Mouse (Mus musculus) left cerebral cortex, postnatal 10 days (tissue): ENCODE data around the gene Olfr63. TPM values are rescaled to one million over a fixed set of nuclear protein-coding genes. Genes with fewer than 3 reads are reported as not detected.
"Not testable (repeated sequence)": the region's sequence is repeated elsewhere in the genome, so short reads cannot be mapped to it uniquely, and the experiment has no call there.

ENCODE experiments used
- DNase-seq, 2 experiments: peaks; one replicate each; pipeline ENCODE4 v3.0.0; 2021 to 2022; ENCODE audit warnings: low spot score in 2 of 2, mixed read lengths in 1 of 2; ENCODE audit errors: extremely low spot score in 1 of 2
- intact Hi-C: fragments of 180-260 bp; cut with DNase I; formaldehyde crosslinking; loops from one replicate; pipeline ENCODE4 v1.15.1; 2025
- total RNA-seq, 2 experiments: library from RNA; stranded (reverse); gene quantifications; 2 replicates each; pipeline ENCODE4 v1.2.3; 2021

Olfr63 gene
- not detected for total RNA-seq

DNA sequence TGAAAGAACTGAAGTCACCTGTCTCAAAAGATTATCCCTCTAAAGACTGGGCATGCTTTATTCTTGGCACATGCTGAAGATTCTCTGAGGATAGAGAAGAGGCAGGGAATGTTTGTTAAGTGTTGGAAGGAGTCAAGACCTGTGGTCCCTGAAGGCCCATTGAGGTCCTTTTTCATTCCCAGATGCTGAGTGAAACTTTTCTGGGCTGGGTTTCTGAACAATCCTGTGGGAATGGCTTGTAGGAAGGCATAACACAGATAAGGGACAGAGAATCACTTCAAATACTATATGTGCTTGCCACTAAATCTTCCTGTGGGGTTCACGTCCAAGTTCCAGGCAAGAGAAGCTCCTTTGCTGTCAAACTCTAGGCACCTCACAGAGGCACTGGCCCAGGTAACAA lies at the start of gene Olfr63:
Olfr63 (plus strand) TSS at position 301 of the 400 bp plus-strand sequence.
- intact Hi-C loops, result no loop called here
- no peak for DNase-seq

DNA sequence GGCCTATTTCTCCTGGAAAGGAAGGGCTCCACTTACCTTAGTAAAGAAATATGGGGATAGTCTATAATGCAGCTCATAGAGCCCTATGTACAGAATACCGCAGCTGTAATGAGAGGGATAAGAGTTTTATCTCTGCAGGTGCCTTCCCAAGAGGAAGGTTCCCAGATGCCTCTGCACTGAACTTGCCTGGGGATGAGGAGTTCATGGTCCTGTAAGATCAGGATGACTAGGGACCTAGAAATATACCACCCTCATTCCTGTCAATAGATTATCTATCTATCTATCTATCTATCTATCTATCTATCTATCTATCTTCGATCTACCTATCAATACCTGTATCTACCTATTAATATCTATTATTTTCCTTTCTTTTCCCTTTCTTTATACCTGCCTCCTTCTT lies 42.9 kb upstream of the Olfr63 start, which contains the start of gene Olfr1564:
Olfr1564 (minus strand) TSS at position 101 of the 400 bp plus-strand sequence.
- DNase-seq, result no peak
- intact Hi-C loops, result no loop called here

DNA sequence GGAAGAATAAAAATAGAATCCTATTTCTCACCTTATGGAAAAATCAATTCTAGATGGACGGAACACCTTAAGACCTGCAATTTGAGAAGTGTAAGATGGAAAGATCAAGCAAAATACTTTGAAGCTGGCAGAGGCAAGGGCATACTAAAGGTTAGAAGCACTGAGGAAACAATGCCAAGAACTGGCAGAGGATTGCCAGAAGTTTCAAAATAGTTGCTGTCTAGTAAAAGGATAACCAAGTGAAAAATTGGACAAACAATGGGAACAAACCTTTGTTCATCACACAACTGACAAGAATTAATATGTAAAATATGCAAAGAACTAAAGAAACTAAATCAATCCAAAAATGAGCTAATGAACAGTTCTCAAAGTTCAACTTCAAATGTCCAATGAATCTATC lies 27.8 kb upstream of the Olfr63 start:
- intact Hi-C loops, DNase-seq: not testable (repeated sequence)

DNA sequence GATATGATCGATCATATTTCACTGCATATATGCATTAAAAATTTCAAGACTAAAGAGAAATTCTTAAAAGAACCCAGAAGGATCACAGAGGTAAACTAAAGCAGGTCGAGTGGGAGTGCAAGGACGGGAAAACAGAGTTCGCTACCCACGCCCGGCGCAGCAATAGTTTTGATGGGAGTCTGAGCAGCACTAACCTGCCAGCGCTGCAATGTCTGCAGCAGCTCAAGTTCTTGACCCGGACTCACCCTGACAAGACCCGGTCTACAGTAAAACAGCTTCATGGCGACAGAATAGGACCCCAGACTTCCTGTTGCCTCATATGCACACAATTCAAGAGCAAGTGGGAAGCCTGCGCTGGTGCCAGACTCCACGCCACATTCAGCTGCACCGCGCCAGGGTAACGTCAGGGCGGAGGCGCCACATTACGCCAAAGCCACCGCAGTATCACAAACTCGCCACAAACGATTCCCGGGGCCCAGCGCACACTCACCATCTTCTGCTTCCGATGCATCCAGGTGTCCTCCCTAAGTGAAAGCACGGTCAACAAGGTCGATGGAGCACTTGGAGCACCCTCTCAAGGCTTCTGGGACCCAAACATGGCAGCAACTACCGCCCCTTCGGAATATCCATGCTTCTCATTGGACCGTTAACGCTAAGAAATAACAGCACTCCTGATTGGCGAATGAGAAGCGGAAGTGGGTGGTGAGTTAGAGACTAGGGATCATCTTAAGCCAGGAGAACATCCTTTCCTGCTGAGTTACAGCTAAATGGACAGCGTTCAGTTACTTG lies 9.8 kb upstream of the Olfr63 start, which contains the start of gene Zfp955a:
Zfp955a (minus strand) TSS at position 616 of the 789 bp plus-strand sequence.
- DNase-seq, intact Hi-C loops: not testable (repeated sequence)

DNA sequence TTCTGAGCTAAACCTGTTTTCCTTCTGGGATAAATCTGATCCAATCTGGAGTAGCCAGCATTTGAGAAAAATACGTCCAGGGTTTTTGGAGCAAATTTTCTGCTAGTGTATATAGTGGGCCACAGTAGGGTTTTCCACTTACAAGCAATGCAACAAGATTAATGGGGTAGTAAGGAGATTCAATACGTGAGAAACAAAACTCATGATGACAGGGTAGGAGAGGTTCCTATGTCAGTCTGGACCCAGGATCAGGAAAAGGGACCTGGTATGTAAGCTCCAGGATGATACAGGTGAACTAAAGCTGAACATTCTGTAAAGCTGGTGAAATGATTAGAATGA lies 9.2 kb upstream of the Olfr63 start:
- DNase-seq, intact Hi-C loops: not testable (repeated sequence)

DNA sequence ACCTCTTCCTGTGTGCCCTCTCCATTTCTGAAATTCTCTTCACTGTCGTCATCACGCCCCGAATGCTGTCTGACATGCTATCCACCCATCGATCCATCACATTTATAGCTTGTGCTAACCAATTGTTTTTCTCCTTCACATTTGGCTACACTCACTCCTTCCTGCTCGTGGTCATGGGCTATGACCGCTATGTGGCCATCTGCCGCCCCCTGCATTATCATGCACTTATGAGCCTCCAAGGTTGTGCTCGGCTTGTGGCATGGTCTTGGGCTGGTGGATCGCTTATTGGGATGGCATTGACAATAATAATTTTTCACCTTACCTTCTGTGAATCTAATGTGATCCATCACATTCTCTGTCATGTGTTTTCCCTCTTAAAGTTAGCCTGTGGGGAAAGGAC lies 4.4 kb downstream of the Olfr63 start:
- no peak for DNase-seq
- intact Hi-C loops, result no loop called here

DNA sequence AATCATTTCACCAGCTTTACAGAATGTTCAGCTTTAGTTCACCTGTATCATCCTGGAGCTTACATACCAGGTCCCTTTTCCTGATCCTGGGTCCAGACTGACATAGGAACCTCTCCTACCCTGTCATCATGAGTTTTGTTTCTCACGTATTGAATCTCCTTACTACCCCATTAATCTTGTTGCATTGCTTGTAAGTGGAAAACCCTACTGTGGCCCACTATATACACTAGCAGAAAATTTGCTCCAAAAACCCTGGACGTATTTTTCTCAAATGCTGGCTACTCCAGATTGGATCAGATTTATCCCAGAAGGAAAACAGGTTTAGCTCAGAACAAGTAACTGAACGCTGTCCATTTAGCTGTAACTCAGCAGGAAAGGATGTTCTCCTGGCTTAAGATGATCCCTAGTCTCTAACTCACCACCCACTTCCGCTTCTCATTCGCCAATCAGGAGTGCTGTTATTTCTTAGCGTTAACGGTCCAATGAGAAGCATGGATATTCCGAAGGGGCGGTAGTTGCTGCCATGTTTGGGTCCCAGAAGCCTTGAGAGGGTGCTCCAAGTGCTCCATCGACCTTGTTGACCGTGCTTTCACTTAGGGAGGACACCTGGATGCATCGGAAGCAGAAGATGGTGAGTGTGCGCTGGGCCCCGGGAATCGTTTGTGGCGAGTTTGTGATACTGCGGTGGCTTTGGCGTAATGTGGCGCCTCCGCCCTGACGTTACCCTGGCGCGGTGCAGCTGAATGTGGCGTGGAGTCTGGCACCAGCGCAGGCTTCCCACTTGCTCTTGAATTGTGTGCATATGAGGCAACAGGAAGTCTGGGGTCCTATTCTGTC lies 24.8 kb downstream of the Olfr63 start, which contains the start of gene Zfp955b:
Zfp955b (plus strand) TSS at position 506 of the 837 bp plus-strand sequence.
- DNase-seq, intact Hi-C loops: not testable (repeated sequence)

DNA sequence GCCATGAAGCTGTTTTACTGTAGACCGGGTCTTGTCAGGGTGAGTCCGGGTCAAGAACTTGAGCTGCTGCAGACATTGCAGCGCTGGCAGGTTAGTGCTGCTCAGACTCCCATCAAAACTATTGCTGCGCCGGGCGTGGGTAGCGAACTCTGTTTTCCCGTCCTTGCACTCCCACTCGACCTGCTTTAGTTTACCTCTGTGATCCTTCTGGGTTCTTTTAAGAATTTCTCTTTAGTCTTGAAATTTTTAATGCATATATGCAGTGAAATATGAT lies 25.3 kb downstream of the Olfr63 start:
- DNase-seq, intact Hi-C loops: not testable (repeated sequence)

Other genes starting within 250 kb of the Olfr63 start
- gene Zfp763, start 231.3 kb upstream of the Olfr63 start, total RNA-seq, result 10 to 100 TPM; 22.1 to 26.9 TPM
- not detected for gene 4921501E09Rik, start 196.6 kb upstream of the Olfr63 start, total RNA-seq
- gene Zfp563, start 175.4 kb upstream of the Olfr63 start, total RNA-seq, result 10 to 100 TPM; 17.8 to 18.8 TPM
- under 1 TPM; 0.62 to 0.97 TPM for gene Morc2b, start 125.0 kb upstream of the Olfr63 start, total RNA-seq
- gene Olfr55, start 96.2 kb upstream of the Olfr63 start, total RNA-seq, result not detected
- not detected for gene Olfr239, start 73.4 kb upstream of the Olfr63 start, total RNA-seq
- gene Olfr1564, start 43.0 kb upstream of the Olfr63 start, total RNA-seq, result under 1 TPM; 0.55 to 0.60 TPM
- 10 to 100 TPM; 14.0 to 14.5 TPM for gene Zfp955a, start 9.5 kb upstream of the Olfr63 start, total RNA-seq
- gene Zfp955b, start 24.9 kb downstream of the Olfr63 start, total RNA-seq, result 10 to 100 TPM; 24.1 to 24.9 TPM
- gene Zfp81, start 94.2 kb downstream of the Olfr63 start, total RNA-seq, result 10 to 100 TPM; 25.1 to 25.3 TPM
- 10 to 100 TPM in 1 of 2 experiments, 1 to 10 TPM in 1; 7.3 to 11.0 TPM for gene Zfp101, start 130.0 kb downstream of the Olfr63 start, total RNA-seq
- not detected for gene Actl9, start 168.2 kb downstream of the Olfr63 start, total RNA-seq